Mouse (Mus musculus) ES-E14 (cell line): ENCODE measurements around the gene Slc22a12. TPM values are rescaled to one million over a fixed set of nuclear protein-coding genes. Genes with fewer than 3 reads are reported as not detected.
A peak's percentile ranks its signal among the peaks of the same experiment; 100 is the strongest.

Source experiments
- DNase-seq: peaks from one replicate; pipeline ENCODE4 v3.0.0-alpha.2; 2013; ENCODE audit warnings: low read depth, low spot score
- H3K27ac ChIP-seq: 2 replicates; pipeline ENCODE4 v1.5.1; 2012; ENCODE audit warnings: low read depth, mild to moderate bottlenecking, low read length, moderate library complexity, mixed read lengths; ENCODE audit not compliant: poor library complexity, insufficient read depth, severe bottlenecking
- H3K36me3 ChIP-seq: 2 replicates; pipeline ENCODE4 v1.6.1; 2012; ENCODE audit warnings: mild to moderate bottlenecking, low read length, moderate library complexity, mixed read lengths; ENCODE audit not compliant: control insufficient read depth, poor library complexity, insufficient read depth, severe bottlenecking
- H3K4me1 ChIP-seq, 2 experiments: fragments of 150-350 bp in 1 of 2; sonication (generic) in 1 of 2; 2 replicates each; pipeline ENCODE4 v1.6.1; 2012; ENCODE audit warnings: low read length in 2 of 2, mild to moderate bottlenecking in 1 of 2, mixed read lengths in 1 of 2; ENCODE audit not compliant: control insufficient read depth in 2 of 2, insufficient read depth in 2 of 2, poor library complexity in 1 of 2
- H3K4me3 ChIP-seq, 2 experiments: fragments of 150-350 bp in 1 of 2; sonication (generic) in 1 of 2; 2 replicates each; pipeline ENCODE4 v1.5.1; 2012; ENCODE audit warnings: low read length in 2 of 2, low read depth in 1 of 2, mild to moderate bottlenecking in 1 of 2, mixed read lengths in 1 of 2; ENCODE audit not compliant: insufficient read depth in 1 of 2, poor library complexity in 1 of 2, severe bottlenecking in 1 of 2
- H3K9ac ChIP-seq: 2 replicates; pipeline ENCODE4 v1.6.1; 2012; ENCODE audit warnings: low read depth, mild to moderate bottlenecking, low read length, mixed read lengths; ENCODE audit not compliant: poor library complexity, insufficient read depth, severe bottlenecking
- H3K9me3 ChIP-seq: fragments of 150-350 bp; sonication (generic); 2 replicates; pipeline ENCODE4 v1.6.1; 2012; ENCODE audit warnings: low read depth, mild to moderate bottlenecking, low read length; ENCODE audit not compliant: control insufficient read depth, insufficient read depth
- CHD2 ChIP-seq: IDR thresholded peaks from 2 replicates; pipeline ENCODE4 v1.6.1; 2014; ENCODE audit warnings: mild to moderate bottlenecking, low read depth, low read length, inconsistent platforms
- HCFC1 ChIP-seq: IDR thresholded peaks from 2 replicates; pipeline ENCODE4 v1.6.1; 2012; ENCODE audit warnings: low read length, inconsistent platforms, borderline replicate concordance; ENCODE audit not compliant: insufficient read depth
- MAFK ChIP-seq: IDR thresholded peaks from 2 replicates; pipeline ENCODE4 v1.6.1; 2014; ENCODE audit warnings: mild to moderate bottlenecking, low read depth, low read length, inconsistent platforms; ENCODE audit not compliant: insufficient read depth
- ZC3H11A ChIP-seq: IDR thresholded peaks from 2 replicates; pipeline ENCODE4 v1.6.1; 2012; ENCODE audit warnings: low read depth, mild to moderate bottlenecking, inconsistent platforms, low read length, borderline replicate concordance
- ZNF384 ChIP-seq: IDR thresholded peaks from 2 replicates; pipeline ENCODE4 v1.6.1; 2012; ENCODE audit warnings: low read depth, low read length, inconsistent platforms
- in situ Hi-C, 2 experiments: fragments of 600-800 bp; cut with MboI; formaldehyde crosslinking; loops; one replicate each; pipeline ENCODE4 v1.15.1; 2025; ENCODE audit warnings: low sequenced_read_pairs in 2 of 2, inconsistent platforms in 1 of 2; ENCODE audit not compliant: unreplicated experiment in 2 of 2
- total RNA-seq: library from RNA; depleted of rRNA; stranded (reverse); fragments of 300-350 nt; gene quantifications from 2 replicates; pipeline ENCODE4 v1.2.3, GENCODE M21; 2012

Slc22a12 gene
- total RNA-seq, 1 experiment = not detected

GRCm38 (mm10) chr19:6504656-6505045, 38.2 kb downstream of the Slc22a12 start:
- no peak for TF ChIP-seq CHD2
- no peak for TF ChIP-seq ZC3H11A
- no peak for TF ChIP-seq ZNF384
- no peak for TF ChIP-seq HCFC1
- TF ChIP-seq MAFK = no peak
- in situ Hi-C loops = no loop called here
- no peak overlapping the region for H3K4me3 ChIP-seq

GRCm38 (mm10) chr19:6503926-6504655, 38.7 kb downstream of the Slc22a12 start:
- Histone ChIP-seq H3K9ac (no peak overlapping the region), H3K4me3 (no peak overlapping the region), H3K4me1 (peaks cover 0 to 14% of the 10 kb centered on the region in 2 experiments; a peak in 2 of 4 replicates), H3K27ac (no peak overlapping the region), H3K9me3 (no peaks in the 10 kb centered on the region), H3K36me3 (peaks cover 3% of the 10 kb centered on the region; the same call in 1 of the 2 replicates)
- in situ Hi-C loops = no loop called here
- DNase-seq = no peak
- TF ChIP-seq ZNF384 (no peak), ZC3H11A (no peak), CHD2 (no peak), MAFK (no peak), HCFC1 (no peak)

More at GRCm38 (mm10) chr19:6504656-6505045, 38.2 kb downstream of the Slc22a12 start:
- no peak overlapping the region for H3K9ac ChIP-seq
- H3K9me3 ChIP-seq = no peaks in the 10 kb centered on the region
- peaks cover 3% of the 10 kb centered on the region; the same call in 1 of the 2 replicates for H3K36me3 ChIP-seq
- H3K27ac ChIP-seq = no peak overlapping the region
- DNase-seq = no peak
- peaks cover 0 to 14% of the 10 kb centered on the region in 2 experiments; a peak in 2 of 4 replicates for H3K4me1 ChIP-seq

GRCm38 (mm10) chr19:6502543-6503319, 40.1 kb downstream of the Slc22a12 start:
- in situ Hi-C loops = no loop called here
- H3K36me3 ChIP-seq = peaks cover 3% of the 10 kb centered on the region; the same call in 1 of the 2 replicates
- H3K27ac ChIP-seq = no peak overlapping the region
- H3K9me3 ChIP-seq = no peaks in the 10 kb centered on the region
- peak; percentile 84 for DNase-seq
- H3K4me3 ChIP-seq = peak overlapping the region; percentile 55 to 57
- H3K4me1 ChIP-seq = peaks cover 0 to 14% of the 10 kb centered on the region in 2 experiments; a peak in 2 of 4 replicates
- TF ChIP-seq CHD2 (no peak), HCFC1 (no peak), ZNF384 (no peak), MAFK (no peak), ZC3H11A (no peak)
- H3K9ac ChIP-seq = 0 out of 2 replicates have a peak overlapping the region, but pooled peaks have one; percentile 14

- peaks cover 0 to 8% of the 10 kb centered on the region in 2 experiments; a peak in 1 of 4 replicates for H3K4me1 ChIP-seq
- H3K9ac ChIP-seq = 0 out of 2 replicates have a peak overlapping the region, but pooled peaks have one; percentile 14
- H3K9me3 ChIP-seq = no peaks in the 10 kb centered on the region
- H3K36me3 ChIP-seq = peaks cover 3% of the 10 kb centered on the region; the same call in 1 of the 2 replicates
- peak overlapping the region; percentile 55 to 57 for H3K4me3 ChIP-seq
- no peak for DNase-seq
- in situ Hi-C loops = no loop called here
- no peak for TF ChIP-seq CHD2
- TF ChIP-seq ZC3H11A = no peak
- TF ChIP-seq MAFK = no peak
- no peak for TF ChIP-seq ZNF384
- TF ChIP-seq HCFC1 = no peak
- H3K27ac ChIP-seq = no peak overlapping the region
Measured at GRCm38 (mm10) chr19:6502035-6502541, 40.7 kb downstream of the Slc22a12 start.
